Mouse (Mus musculus) midbrain, embryonic 10.5 days (tissue): ENCODE measurements around the gene Tmem104. TPM values are rescaled to one million over a fixed set of nuclear protein-coding genes. Genes with fewer than 3 reads are reported as not detected.
A peak's percentile ranks its signal among the peaks of the same experiment; 100 is the strongest.

Experiments
- DNase-seq: peaks from one replicate; pipeline ENCODE4 v3.0.0-alpha.2; 2017; ENCODE audit warnings: low spot score
- H3K27ac ChIP-seq: fragments of 300-500 bp; sonication (generic); replicated peaks from 2 replicates; pipeline ENCODE4 v1.5.1; 2016; ENCODE audit warnings: mild to moderate bottlenecking
- H3K27me3 ChIP-seq: fragments of 300-500 bp; sonication (generic); 2 replicates; pipeline ENCODE4 v1.6.1; 2016; ENCODE audit warnings: low read depth, mild to moderate bottlenecking; ENCODE audit not compliant: poor library complexity, severe bottlenecking
- H3K36me3 ChIP-seq: fragments of 300-500 bp; sonication (generic); 2 replicates; pipeline ENCODE4 v1.6.1; 2016; ENCODE audit warnings: mild to moderate bottlenecking, moderate library complexity
- H3K4me1 ChIP-seq: fragments of 300-500 bp; sonication (generic); 2 replicates; pipeline ENCODE4 v1.6.1; 2016
- H3K4me3 ChIP-seq: fragments of 300-500 bp; sonication (generic); 2 replicates; pipeline ENCODE4 v1.5.1; 2016; ENCODE audit warnings: mild to moderate bottlenecking, moderate library complexity
- H3K9me3 ChIP-seq: fragments of 300-500 bp; sonication (generic); replicated peaks from 2 replicates; pipeline ENCODE4 v1.6.1; 2016; ENCODE audit warnings: mild to moderate bottlenecking
- WGBS: fragments of 180-500 bp; shearing (Covaris S2); methylation state at CpG from one replicate; pipeline ENCODE4 v1.1.7; 2016; 5-methylcytosine and 5-hydroxymethylcytosine counted together
- polyA plus RNA-seq: library from polyadenylated mRNA; unstranded; fragments of >200 nt; fragmentation: Nextera tagmentation; extraction: Ambion mirVana; gene quantifications from 2 replicates; pipeline ENCODE4 v1.2.1, GENCODE M21; 2016

Tmem104 gene
- polyA plus RNA-seq, 1 experiment from 2014 or later, result 7.1 TPM

DNA sequence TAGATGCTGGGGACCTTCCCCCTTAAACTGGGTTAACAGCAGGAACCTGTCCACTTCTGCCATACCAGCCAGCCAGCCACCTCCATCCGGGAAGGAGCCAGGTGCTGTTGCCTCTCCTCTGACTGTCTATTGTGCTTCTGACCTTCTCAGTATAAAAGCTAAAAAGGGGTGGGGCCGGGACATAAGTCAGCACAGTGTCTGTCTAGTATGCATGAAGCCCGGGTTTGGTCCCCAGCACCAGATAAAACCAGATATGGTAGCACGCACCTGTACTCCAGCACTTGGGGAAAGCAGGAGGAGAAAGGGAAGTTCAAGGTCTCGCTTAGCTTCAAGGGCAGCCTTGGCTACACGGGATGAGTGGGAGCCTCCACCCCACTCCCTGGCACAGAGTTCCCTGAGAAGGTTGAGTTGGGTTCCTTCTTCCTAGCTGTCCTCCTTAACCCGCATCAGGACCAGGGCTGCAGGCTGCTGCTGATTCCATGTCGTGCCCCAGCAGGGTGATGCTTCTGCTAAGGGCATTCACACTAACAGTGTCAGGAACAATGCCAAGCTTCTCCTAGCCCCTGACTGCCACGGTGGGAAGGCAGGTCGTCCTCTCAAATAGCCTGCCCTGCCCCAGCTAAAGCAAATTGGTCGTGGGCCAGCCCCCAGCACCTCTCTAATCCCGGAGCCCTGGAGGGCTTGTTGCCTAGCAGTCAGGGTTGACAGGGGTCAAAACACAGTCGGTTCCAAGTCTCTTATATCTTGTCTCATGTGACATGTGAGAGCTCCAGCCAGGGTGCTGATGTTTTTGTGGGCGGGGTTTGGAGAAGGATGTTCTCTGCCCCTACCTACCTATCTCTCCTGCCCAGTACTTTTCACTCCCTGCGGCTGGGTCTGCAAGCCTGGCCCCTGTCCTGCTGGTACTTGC, 42.0 kb downstream of the Tmem104 start:
- Histone ChIP-seq H3K9me3 (no peaks in the 10 kb centered on the region), H3K27ac (peak overlapping the region; percentile 59), H3K4me3 (no peak overlapping the region), H3K27me3 (peaks cover 52% of the 10 kb centered on the region), H3K4me1 (peaks cover 94% of the 10 kb centered on the region), H3K36me3 (no peaks in the 10 kb centered on the region)
- DNase-seq, result no peak
- 46% methylated on average over 15 of the region's 15 CpGs for WGBS

DNA sequence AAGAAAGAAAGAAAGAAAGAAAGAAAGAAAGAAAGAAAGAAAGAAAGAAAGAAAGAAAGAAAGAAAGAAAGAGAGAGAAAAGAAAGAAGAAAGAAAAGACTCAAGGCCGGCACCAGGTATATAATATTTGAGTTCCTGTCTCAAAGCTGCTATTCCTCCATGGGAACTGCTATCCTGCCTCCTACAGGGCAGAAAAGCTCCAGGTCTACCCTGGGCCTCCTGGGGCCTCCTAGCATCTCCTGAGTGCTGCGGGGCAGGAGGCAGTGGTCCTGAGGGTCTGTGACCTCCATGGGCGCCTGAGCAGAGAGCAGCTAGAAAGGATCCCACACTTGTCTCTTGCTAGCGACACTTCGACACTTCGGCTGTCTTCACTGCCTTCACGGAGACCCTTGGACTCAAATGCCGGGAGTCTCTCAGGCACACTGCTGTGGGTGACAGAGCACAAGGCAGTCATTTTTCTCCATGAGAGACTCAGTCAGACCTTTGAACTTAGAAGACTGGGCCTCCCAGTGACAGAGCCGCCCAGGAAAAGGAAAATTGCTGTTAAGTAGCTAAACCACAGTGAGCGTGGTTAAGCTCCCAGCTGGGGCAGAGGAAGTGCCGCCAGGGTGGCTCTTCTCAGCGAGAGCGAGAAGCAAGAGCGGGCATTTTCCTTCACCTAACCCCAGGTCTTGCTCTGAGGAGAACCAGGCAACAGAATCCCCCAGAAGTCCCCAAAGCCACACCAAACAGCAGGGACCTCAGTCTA, 44.1 kb downstream of the Tmem104 start:
- no peaks in the 10 kb centered on the region for H3K36me3 ChIP-seq
- H3K4me1 ChIP-seq, result peaks cover 89% of the 10 kb centered on the region
- 60% methylated on average over 14 of the region's 14 CpGs for WGBS
- no peaks in the 10 kb centered on the region for H3K9me3 ChIP-seq
- H3K27ac ChIP-seq, result peak overlapping the region; percentile 52; the same call in 1 of the 2 replicates
- no peak for DNase-seq
- peaks cover 45% of the 10 kb centered on the region for H3K27me3 ChIP-seq
- no peak overlapping the region for H3K4me3 ChIP-seq

DNA sequence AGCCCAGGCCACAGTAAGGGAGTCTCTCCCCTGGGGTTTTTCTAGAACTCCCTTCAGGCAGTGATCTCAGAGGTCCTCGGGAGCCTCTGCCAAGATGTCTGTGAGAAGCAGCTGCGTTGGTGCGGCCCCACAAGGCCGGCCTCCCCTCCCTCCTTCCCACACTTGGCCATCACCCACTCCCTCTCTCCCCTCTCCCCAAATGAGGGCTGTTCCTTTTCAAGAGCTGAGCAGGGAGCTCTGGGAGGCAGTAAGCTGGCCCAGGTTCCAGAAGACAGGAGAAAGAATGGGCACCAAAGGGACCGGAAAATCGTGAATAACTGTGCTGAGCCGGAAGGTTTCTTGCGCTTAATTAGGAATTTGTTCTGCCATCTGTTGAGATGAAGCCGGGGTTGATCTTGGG, 44.6 kb downstream of the Tmem104 start:
- WGBS, result 69% methylated on average over 9 of the region's 9 CpGs
- H3K27ac ChIP-seq, result peak overlapping the region; percentile 52; the same call in 1 of the 2 replicates
- no peak for DNase-seq
- H3K4me1 ChIP-seq, result peaks cover 89% of the 10 kb centered on the region
- no peaks in the 10 kb centered on the region for H3K9me3 ChIP-seq
- peaks cover 45% of the 10 kb centered on the region for H3K27me3 ChIP-seq
- H3K4me3 ChIP-seq, result no peak overlapping the region
- H3K36me3 ChIP-seq, result no peaks in the 10 kb centered on the region

DNA sequence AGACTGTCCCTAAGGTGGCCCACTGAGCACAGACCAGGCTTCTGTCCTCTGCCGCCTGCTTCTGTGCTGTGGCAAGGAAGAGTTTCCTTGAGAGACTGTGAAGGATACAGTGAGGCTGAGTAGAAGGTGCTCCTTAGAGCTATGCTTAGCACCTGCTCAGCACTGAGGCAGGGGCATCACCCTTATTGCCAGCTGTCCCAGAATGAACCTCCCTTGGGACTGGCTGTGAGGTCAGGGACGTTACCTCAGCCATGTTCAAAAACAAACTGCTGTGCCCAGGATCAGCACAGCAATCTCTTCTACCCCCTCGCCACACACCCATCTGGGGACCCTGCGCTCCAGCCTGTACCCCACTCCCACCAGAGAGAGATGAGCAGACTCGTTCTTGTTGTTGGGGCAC, 45.6 kb downstream of the Tmem104 start:
- DNase-seq, result no peak
- Histone ChIP-seq H3K4me3 (no peak overlapping the region), H3K4me1 (peaks cover 83% of the 10 kb centered on the region), H3K27ac (peak overlapping the region; percentile 73; the same call in 1 of the 2 replicates), H3K27me3 (peaks cover 45% of the 10 kb centered on the region), H3K36me3 (no peaks in the 10 kb centered on the region), H3K9me3 (no peaks in the 10 kb centered on the region)
- 74% methylated on average over 5 of the region's 5 CpGs for WGBS

DNA sequence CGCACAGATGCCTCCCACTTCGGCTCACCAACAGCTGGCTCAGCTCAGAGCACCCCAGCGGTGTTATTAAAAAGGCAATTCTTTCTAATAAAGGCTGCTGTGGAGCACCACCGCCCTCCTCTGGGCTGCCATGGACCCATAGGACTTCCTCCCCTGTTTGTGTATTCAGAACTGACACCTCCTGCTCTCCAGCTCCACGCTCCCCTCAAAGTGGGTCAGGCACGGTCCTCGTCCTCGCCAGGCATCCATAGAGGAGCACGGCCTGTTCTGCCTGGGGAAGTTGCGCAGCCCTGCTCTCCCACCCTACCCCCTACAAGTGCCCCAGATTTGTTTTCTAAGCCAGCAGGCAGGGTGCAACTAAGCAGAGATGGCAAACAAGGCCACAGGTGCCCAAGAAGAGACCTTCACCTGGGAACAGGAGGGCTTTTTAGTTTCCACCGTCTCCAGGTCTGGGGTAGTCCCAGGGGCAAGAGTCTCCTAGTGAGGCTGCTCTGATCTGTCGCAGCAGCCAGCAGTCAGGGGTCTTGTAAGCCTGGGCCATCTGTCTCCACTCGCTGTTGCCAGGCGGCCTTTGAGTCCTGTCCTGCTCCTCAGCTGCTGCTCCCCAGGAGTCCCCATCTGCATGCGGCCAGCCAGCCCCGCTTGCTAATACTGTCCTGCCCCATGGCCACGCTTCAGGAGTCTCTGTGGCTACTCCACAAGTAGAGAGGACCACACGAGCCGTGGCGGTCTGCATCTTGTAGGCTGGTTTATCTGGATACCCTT, 46.4 kb downstream of the Tmem104 start:
- Histone ChIP-seq H3K4me3 (no peak overlapping the region), H3K4me1 (peaks cover 80% of the 10 kb centered on the region), H3K9me3 (no peaks in the 10 kb centered on the region), H3K27ac (peak overlapping the region; percentile 73), H3K36me3 (no peaks in the 10 kb centered on the region), H3K27me3 (peaks cover 42% of the 10 kb centered on the region)
- WGBS, result 45% methylated on average over 20 of the region's 20 CpGs
- peak; percentile 39 for DNase-seq

DNA sequence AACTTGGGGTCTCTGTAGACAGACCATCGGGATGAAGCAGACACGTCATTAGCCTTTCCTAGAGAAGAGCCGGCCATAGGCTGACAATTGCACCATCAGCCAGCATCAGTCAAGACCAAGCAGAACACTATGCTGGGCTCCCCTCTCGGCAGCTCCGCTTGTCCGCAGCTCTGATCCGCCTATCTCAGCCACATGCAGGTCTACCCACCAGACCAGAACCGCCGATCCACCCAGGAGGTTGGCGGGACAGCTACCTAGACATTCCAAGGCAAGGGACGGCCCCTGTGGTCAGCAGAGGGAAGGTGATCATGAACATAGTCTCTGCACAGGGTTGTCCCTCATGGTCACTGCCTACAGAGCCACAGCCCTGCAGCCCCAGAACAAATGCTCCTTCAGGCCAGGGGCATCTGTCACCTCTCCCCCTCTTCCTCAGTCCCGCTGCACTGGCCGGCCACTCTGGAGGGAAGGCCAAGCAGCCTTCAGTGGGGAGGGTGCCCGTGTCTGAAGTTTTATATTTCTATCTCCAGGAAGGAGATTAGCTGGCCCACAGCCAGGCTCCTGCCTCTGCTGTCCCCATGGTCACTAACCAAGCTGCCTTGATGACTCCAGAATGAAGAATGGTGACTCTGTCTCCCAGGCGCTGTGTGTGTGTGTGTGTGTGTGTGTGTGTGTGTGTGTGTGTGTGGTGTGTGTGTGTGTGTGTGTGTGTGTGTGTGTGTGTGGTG, 47.2 kb downstream of the Tmem104 start:
- WGBS, result 76% methylated on average over 15 of the region's 15 CpGs
- no peak for DNase-seq
- Histone ChIP-seq H3K4me1 (peaks cover 75% of the 10 kb centered on the region), H3K27ac (peak overlapping the region; percentile 73), H3K36me3 (no peaks in the 10 kb centered on the region), H3K4me3 (no peak overlapping the region), H3K9me3 (no peaks in the 10 kb centered on the region), H3K27me3 (peaks cover 34% of the 10 kb centered on the region)

DNA sequence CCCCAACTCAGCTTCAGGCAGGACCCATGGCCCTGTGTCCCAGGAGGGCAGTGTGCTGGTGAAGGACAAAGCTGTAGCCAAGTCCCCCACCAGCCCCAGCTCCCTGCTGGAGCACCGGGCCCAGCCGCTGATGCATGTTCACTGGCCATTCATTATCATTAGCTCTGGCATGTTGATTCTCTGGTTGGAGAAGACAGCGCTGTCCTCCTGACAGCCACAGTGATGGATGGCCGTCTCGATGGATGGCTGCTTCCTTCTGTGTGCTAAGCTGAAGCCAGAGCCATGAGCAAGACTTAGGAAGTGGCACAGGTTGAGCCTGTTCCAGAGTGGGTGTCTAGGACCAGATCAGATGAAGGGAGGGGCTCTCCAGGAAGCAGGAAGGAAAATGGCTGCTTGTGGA, 49.3 kb downstream of the Tmem104 start:
- peak overlapping the region; percentile 65 for H3K27ac ChIP-seq
- peaks cover 69% of the 10 kb centered on the region for H3K4me1 ChIP-seq
- WGBS, result 77% methylated on average over 5 of the region's 5 CpGs
- no peak overlapping the region for H3K4me3 ChIP-seq
- peaks cover 21% of the 10 kb centered on the region for H3K27me3 ChIP-seq
- no peaks in the 10 kb centered on the region for H3K36me3 ChIP-seq
- no peak for DNase-seq
- H3K9me3 ChIP-seq, result no peaks in the 10 kb centered on the region

DNA sequence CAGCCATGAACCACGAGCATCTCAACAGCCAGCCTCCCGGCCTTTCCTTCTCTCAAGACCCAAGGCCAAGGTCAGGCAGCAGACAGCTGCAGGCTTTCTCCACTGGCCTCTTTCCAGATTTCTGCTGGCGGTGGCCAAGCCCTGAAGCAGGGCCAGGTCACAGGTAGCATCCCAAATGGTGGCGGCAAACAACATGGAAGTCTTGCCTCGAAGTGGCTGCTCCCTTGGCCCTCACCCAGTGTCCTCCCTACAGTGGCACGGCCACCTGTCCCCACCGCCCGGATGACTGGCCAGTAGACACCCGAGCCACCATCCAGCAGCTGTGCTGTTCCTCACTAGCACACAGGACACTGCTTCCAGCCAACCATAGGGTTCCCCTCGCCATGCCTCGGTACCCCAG, 54.1 kb downstream of the Tmem104 start:
- peaks cover 22% of the 10 kb centered on the region for H3K36me3 ChIP-seq
- WGBS, result 81% methylated on average over 11 of the region's 11 CpGs
- H3K27me3 ChIP-seq, result peaks cover 29% of the 10 kb centered on the region
- H3K4me1 ChIP-seq, result peaks cover 70% of the 10 kb centered on the region
- no peak overlapping the region for H3K4me3 ChIP-seq
- no peaks in the 10 kb centered on the region for H3K9me3 ChIP-seq
- DNase-seq, result no peak
- 0 out of 2 replicates have a peak overlapping the region, but pooled peaks have one; percentile 9 for H3K27ac ChIP-seq

DNA sequence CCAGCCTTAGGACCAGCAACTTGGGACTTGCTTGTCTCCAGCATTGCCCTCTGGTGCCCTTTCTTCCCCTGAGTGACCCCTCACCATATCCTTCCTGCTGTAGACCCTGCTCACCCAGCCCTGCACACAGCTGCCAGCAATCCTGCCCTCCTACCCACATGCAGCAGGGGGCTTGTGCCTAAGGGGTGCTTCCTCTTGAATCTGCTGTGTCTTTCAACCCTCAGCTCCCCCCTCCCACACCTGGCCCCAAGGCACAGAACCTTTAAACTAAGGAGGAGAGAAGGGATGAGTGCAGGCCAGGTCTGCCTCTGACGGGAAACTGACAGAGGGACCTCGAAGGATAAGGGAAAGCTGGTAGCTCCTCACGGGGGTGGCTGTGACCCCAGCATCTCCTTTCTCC, 55.5 kb downstream of the Tmem104 start:
- peaks cover 42% of the 10 kb centered on the region for H3K27me3 ChIP-seq
- no peaks in the 10 kb centered on the region for H3K9me3 ChIP-seq
- H3K36me3 ChIP-seq, result peaks cover 22% of the 10 kb centered on the region
- 0 out of 2 replicates have a peak overlapping the region, but pooled peaks have one; percentile 1 for H3K27ac ChIP-seq
- H3K4me1 ChIP-seq, result peaks cover 75% of the 10 kb centered on the region
- H3K4me3 ChIP-seq, result no peak overlapping the region
- DNase-seq, result no peak
- WGBS, result 82% methylated on average over 3 of the region's 3 CpGs

DNA sequence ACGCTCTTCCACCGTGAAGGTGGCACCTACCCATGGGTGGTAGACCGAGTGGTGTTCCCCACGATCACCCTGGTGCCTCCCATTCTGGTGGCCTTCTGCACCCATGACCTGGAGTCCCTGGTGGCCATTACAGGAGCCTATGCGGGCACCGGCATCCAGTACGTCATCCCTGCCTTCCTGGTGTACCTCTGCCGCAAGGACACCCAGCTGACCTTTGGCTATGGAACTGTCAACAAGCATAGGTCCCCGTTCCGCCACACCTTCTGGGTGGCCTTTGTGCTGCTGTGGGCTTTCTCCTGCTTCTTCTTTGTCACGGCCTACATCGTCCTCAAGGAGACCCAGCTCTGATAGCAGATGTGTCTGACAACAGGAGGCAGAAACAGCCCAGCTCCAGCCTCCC, 56.5 kb downstream of the Tmem104 start:
- Histone ChIP-seq H3K27ac (no peak overlapping the region), H3K4me1 (peaks cover 75% of the 10 kb centered on the region), H3K9me3 (no peaks in the 10 kb centered on the region), H3K4me3 (no peak overlapping the region), H3K27me3 (peaks cover 53% of the 10 kb centered on the region), H3K36me3 (peaks cover 22% of the 10 kb centered on the region)
- DNase-seq, result no peak
- WGBS, result 94% methylated on average over 12 of the region's 12 CpGs

DNA sequence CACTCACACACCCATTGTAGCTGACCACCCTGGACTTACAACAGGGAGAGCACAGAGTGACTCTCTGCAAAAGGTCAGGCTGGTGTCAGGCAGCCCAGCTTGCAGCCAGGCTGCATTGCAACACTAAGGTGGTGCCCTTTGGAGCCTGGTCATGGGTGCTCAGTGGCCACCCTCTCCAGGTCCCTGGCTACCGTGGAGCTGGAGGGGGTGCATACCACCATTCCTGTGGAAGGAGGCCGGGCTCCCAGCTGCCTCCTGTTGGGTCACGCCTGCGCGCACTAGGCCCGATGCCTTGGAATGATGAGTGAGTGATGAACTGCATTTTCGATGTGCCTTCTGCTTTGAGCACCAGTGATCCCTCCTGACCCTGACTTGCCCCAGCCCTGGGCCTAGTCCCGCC, 57.6 kb downstream of the Tmem104 start:
- WGBS, result 89% methylated on average over 8 of the region's 8 CpGs
- Histone ChIP-seq H3K27me3 (peaks cover 63% of the 10 kb centered on the region), H3K36me3 (peaks cover 22% of the 10 kb centered on the region), H3K4me1 (peaks cover 80% of the 10 kb centered on the region), H3K27ac (0 out of 2 replicates have a peak overlapping the region, but pooled peaks have one; percentile 25), H3K9me3 (no peaks in the 10 kb centered on the region), H3K4me3 (no peak overlapping the region)
- no peak for DNase-seq

DNA sequence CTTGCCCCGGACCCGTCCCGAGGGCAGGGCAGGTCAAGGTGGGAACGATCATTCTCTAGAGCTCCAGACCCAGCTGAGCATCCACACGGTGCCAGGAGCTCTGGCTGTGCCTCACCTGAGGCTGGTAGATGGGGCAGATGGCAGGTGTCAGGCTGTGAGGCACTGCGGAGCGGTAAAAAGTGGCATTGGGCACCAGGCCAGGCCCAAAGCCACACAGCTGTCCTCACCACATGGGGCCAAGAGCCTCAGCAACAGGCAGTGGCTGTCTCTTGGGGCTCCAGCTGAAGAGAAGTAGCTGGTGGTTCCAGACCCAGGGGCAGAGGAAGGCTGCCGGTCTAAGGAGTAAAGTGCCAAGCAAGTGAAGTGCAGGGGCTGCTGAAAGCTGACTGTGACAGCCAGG, 59.1 kb downstream of the Tmem104 start:
- no peak overlapping the region for H3K4me3 ChIP-seq
- peaks cover 86% of the 10 kb centered on the region for H3K4me1 ChIP-seq
- H3K9me3 ChIP-seq, result no peaks in the 10 kb centered on the region
- no peak for DNase-seq
- H3K27ac ChIP-seq, result no peak overlapping the region
- WGBS, result 75% methylated on average over 8 of the region's 8 CpGs
- peaks cover 79% of the 10 kb centered on the region for H3K27me3 ChIP-seq
- H3K36me3 ChIP-seq, result peaks cover 22% of the 10 kb centered on the region
